Comparison of ENCODE assay signal across 8 mouse cellular contexts in the genomic region with DNA sequence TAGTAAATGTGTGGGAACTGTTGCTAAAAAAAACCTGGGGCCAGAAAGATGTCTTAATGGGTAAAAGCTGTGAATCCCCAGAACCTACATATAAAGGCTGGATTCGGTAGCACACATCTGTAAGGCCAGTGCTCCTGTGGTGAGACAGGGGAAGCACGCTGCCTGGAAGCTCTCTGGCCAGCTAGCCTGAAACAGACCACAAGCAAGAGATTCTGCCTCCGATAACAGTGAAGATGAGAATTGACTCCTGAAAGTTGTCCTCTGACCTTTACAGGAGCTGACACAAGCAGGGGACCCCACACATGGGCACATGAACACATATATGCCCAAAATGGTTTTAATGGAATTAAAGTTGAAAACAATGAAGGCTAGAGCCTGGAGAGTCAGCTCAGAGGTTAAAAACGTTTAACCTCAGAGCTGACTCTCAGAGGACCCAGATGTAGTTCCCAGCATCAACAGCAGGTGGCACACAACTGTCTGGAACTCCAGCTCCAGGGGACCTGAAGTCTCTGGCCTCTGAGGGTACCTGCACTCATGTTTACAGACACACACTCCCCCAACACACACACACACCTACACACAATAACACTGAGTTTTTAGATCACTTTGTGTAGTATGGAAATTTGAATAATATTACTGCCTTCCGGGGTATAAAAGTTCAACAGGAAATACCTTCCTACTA. TPM values are rescaled to one million over a fixed set of nuclear protein-coding genes. Genes with fewer than 3 reads are reported as not detected.
DNase-seq lines count a peak whose midpoint lies in the region; ATAC-seq lines count a peak whose summit lies in the region.

No protein-coding gene starts in this region.

- H3K4me1 ChIP-seq in liver, embryonic 11.5 days (replicated peaks; ENCODE audit: control insufficient read depth, insufficient read depth, low read length), result peaks cover 20% of the 10 kb centered on the region

- 35% methylated on average over 5 of the region's 5 CpGs for WGBS in liver, embryonic 11.5 days

- H3K9ac ChIP-seq in liver, embryonic 11.5 days (ENCODE audit: low read depth, low read length), result no peak overlapping the region

- no peak overlapping the region for H3K4me2 ChIP-seq in liver, embryonic 11.5 days

- ATAC-seq in erythroid progenitor cell, adult 5-6 weeks (replicated peaks; ENCODE audit: low FRiP score, poor library complexity, severe bottlenecking), result peak; percentile 66
- 0 out of 2 replicates have a peak, but pooled peaks have one; percentile 22 for ATAC-seq in liver, embryonic 11.5 days (replicated peaks; ENCODE audit: low FRiP score)
- ATAC-seq in neutrophil, adult 5-6 weeks (ENCODE audit: extremely low read depth, insufficient number of reproducible peaks, low FRiP score, poor library complexity, severe bottlenecking), result peak; percentile 51; the same call in 1 of the 2 replicates

- no peak overlapping the region for H3K27ac ChIP-seq in liver, embryonic 11.5 days (ENCODE audit: low read depth, low read length)

- peak; percentile 48 for DNase-seq in ovary, postnatal 10 days (ENCODE audit: low spot score)
- DNase-seq in ovary, adult 18-20 months (ENCODE audit: low spot score), result no peak
- peak; percentile 66 for DNase-seq in brain, adult 2 months (ENCODE audit: low read depth, low spot score)
- peak; percentile 84 for DNase-seq in induced T-regulatory cell, adult 2 months (ENCODE audit: low read depth)
- DNase-seq in liver, embryonic 11.5 days (ENCODE audit: low spot score), result peak; percentile 66
- peak; percentile 80 for DNase-seq in thymus, postnatal 14 days

- H3K4me3 ChIP-seq in liver, embryonic 11.5 days (ENCODE audit: low read depth, low read length), result no peak overlapping the region

- H3K9me3 ChIP-seq in liver, embryonic 11.5 days (ENCODE audit: control insufficient read depth, low read length), result no peaks in the 10 kb centered on the region

- peaks cover 3% of the 10 kb centered on the region for H3K27me3 ChIP-seq in liver, embryonic 11.5 days (replicated peaks; ENCODE audit: control insufficient read depth, insufficient read depth, low read length)

- H3K36me3 ChIP-seq in liver, embryonic 11.5 days (ENCODE audit: control insufficient read depth, insufficient read depth, low read length), result no peaks in the 10 kb centered on the region

RNA-seq across cellular contexts. Expression of gene Trim2, which starts 45.8 kb away (rescaled TPM):
- total RNA-seq in erythroid progenitor cell, adult 5-6 weeks (2015; ENCODE audit: low replicate concordance), result 4.3 and 10.9 TPM in 2 replicates
- total RNA-seq in erythroid progenitor cell, adult 5-6 weeks (2017; ENCODE audit: low replicate concordance), result 8.9 and 11.4 TPM in 2 replicates
- polyA plus RNA-seq in liver, embryonic 11.5 days (2014; fragmentation: Nextera tagmentation; extraction: Ambion mirVana), result 7.7 and 8.2 TPM in 2 replicates
- 0.93 and 2.1 TPM in 2 replicates for total RNA-seq in neutrophil, adult 5-6 weeks (2017)
